Mouse (Mus musculus) cerebellum, adult 9-10 months (tissue): ENCODE results near the gene Tlr6.

Experiments
- DNase-seq: peaks from one replicate; pipeline ENCODE4 v3.0.0; 2022

Gene Tlr6

DNA sequence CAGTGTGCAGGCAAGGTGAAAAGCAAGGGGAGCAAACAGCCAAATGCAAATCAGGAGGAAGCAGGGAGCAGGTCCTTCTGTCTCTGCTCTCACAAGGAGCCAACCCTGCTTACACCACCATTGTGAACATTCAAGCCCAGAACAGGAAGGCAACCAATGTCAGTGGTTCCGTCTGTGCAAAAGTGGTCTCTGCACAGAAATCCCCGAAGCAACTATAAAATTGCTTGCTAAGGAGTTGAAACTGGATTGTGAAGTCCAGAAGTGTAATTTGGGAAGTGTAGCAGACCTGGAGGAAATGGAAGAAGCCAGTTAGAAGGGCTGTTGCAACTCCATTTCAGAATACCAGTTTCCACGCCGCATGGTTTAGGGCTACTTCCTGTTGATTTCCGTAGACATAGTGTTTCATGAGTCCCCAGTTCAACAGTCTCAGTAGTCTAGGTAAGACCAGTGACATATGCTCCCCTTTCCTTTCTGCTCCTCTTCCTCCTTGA is 37.0 kb downstream of the Tlr6 start:
- DNase-seq: no peak

GRCm38 (mm10) chr5:64918616-64919597 is 41.0 kb downstream of the Tlr6 start:
- no peak for DNase-seq

- DNase-seq: no peak
Observed at GRCm38 (mm10) chr5:64917721-64918120, 42.2 kb downstream of the Tlr6 start.

DNA sequence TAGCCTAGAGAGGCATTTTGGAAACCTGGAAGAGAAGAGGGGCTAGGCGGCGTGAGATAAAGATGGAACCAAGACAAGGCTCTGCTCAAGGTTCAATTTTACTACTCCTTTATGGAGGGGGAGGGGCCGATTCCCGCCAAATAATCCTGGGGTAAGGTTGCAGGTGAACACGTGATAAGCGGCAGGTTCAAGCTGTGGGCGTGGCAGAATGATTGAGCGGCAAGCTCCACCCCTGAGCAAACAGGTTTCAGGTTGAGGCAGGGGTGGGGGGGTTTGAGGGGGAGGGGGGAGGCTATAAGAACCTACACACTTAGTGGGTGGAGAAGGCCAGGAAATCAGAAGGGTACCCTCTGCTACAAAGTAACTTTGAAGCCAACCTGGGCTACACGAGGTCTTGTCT is 42.7 kb downstream of the Tlr6 start:
- no peak for DNase-seq

DNA sequence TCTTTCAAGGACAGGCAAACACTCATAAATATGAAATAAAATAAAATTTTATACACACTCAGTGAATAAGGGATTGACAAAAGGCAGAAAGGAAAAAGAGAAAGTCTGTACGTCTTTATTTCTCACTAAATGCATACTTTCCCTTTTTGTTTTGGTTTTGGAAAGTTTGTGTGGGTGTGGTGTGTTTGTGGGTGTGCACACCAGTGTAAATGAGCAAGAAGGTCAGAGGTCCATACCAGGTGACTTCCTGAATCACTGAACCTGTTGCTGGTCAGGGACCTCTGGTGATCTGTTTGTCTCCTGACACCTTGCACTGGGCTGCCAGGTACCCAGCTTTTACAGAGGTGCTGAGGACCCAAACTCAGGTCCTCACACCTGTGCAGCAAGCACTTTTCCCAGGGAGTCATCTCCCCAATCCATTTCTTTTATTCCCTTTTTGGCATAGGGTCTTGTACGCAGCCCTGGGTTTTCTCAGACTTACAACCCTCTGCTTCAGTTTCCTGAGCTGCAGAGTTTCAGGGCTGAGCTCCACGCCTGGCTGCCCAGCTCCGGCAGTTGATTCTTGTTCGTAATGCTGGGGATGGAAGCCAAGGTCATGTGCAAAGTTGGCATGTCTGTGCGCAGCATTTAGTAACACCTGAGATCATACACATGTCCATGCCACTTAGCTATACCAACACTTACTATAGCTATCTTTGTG is 51.2 kb downstream of the Tlr6 start:
- no peak for DNase-seq

GRCm38 (mm10) chr5:64907906-64908305 is 52.0 kb downstream of the Tlr6 start:
- no peak for DNase-seq

DNA sequence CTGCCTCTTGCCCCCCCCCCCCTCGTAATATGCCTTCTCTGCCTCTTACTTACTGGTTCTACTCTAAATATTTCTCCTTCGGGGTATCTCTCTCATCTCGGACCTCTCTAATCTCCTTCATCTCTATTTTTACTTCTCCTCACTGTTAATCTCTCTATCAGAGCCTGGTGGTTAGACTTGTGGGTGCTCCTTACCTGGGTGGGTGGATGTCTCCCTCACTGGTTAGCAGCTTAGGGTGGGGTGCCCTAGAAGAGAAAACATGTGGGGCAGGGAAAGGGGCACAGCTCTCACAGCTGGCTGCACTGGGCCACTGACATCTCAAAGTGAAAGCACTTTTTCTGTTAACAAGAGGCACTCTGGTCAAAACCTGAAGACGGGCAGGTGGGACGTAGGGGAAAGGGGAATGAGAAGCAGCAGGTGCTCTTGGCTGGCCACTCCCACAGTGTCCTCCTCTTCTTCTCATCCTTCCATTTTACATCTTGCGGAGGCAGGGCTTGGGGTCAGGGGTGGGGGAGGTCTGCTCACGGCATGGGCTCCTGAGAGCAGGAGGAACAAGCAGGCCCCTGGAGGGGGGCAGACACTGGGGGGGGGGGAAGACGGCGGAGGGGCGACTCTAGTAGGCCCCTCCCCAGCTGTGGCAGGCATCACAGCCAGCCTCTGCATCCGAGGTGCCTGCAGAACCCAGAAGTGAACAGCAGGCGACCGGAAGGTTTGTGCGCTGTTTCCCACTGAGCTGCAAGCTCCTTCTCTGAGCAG is 54.2 kb downstream of the Tlr6 start:
- no peak for DNase-seq
